Mouse (Mus musculus) forebrain, embryonic 10.5 days (tissue): Measurements from ENCODE around the gene Gabrb2. TPM values are rescaled to one million over a fixed set of nuclear protein-coding genes. Genes with fewer than 3 reads are reported as not detected.

Experiments used
- DNase-seq: peaks from one replicate; pipeline ENCODE4 v3.0.0-alpha.2; 2017; ENCODE audit warnings: low spot score; ENCODE audit errors: extremely low spot score
- H3K27ac ChIP-seq: fragments of 300-500 bp; sonication (generic); 2 replicates; pipeline ENCODE4 v1.5.1; 2016; ENCODE audit warnings: mild to moderate bottlenecking
- H3K27me3 ChIP-seq: fragments of 300-500 bp; sonication (generic); 2 replicates; pipeline ENCODE4 v1.6.1; 2016; ENCODE audit warnings: mild to moderate bottlenecking; ENCODE audit not compliant: poor library complexity, severe bottlenecking
- H3K36me3 ChIP-seq: fragments of 300-500 bp; sonication (generic); replicated peaks from 2 replicates; pipeline ENCODE4 v1.6.1; 2016; ENCODE audit warnings: mild to moderate bottlenecking, moderate library complexity
- H3K4me1 ChIP-seq: fragments of 300-500 bp; sonication (generic); 2 replicates; pipeline ENCODE4 v1.6.1; 2016
- H3K4me3 ChIP-seq: fragments of 300-500 bp; sonication (generic); 2 replicates; pipeline ENCODE4 v1.5.1; 2016; ENCODE audit warnings: mild to moderate bottlenecking, moderate library complexity
- H3K9me3 ChIP-seq: fragments of 300-500 bp; sonication (generic); 2 replicates; pipeline ENCODE4 v1.6.1; 2016; ENCODE audit warnings: mild to moderate bottlenecking, moderate library complexity
- WGBS: fragments of 180-500 bp; shearing (Covaris S2); methylation state at CpG from one replicate; pipeline ENCODE4 v1.1.7; 2016; 5-methylcytosine and 5-hydroxymethylcytosine counted together
- polyA plus RNA-seq: library from polyadenylated mRNA; unstranded; fragments of >200 nt; fragmentation: Nextera tagmentation; extraction: Ambion mirVana; gene quantifications from 2 replicates; pipeline ENCODE4 v1.2.1, GENCODE M21; 2016

Gene Gabrb2
- polyA plus RNA-seq, 1 experiment from 2014 or later, result 3.2 TPM

GRCm38 (mm10) chr11:42571467-42571866 lies 151.9 kb downstream of the Gabrb2 start:
- no peaks in the 10 kb centered on the region for H3K27me3 ChIP-seq
- H3K9me3 ChIP-seq, result no peaks in the 10 kb centered on the region
- DNase-seq, result no peak
- H3K4me1 ChIP-seq, result no peaks in the 10 kb centered on the region
- 94% methylated on average over 4 of the region's 4 CpGs for WGBS
- H3K27ac ChIP-seq, result no peak overlapping the region
- H3K36me3 ChIP-seq, result no peaks in the 10 kb centered on the region
- H3K4me3 ChIP-seq, result no peak overlapping the region

- Histone ChIP-seq H3K9me3 (no peaks in the 10 kb centered on the region), H3K36me3 (no peaks in the 10 kb centered on the region), H3K27me3 (no peaks in the 10 kb centered on the region), H3K4me3 (no peak overlapping the region), H3K4me1 (no peaks in the 10 kb centered on the region), H3K27ac (no peak overlapping the region)
- WGBS, result 92% methylated on average over 3 of the region's 3 CpGs
- DNase-seq, result no peak
Measured at GRCm38 (mm10) chr11:42575146-42575873, 155.8 kb downstream of the Gabrb2 start.

GRCm38 (mm10) chr11:42579804-42580203 lies 160.2 kb downstream of the Gabrb2 start:
- Histone ChIP-seq H3K27me3 (no peaks in the 10 kb centered on the region), H3K36me3 (no peaks in the 10 kb centered on the region), H3K9me3 (no peaks in the 10 kb centered on the region), H3K4me3 (no peak overlapping the region), H3K27ac (no peak overlapping the region), H3K4me1 (no peaks in the 10 kb centered on the region)
- WGBS, result 65% methylated on average over 6 of the region's 6 CpGs
- DNase-seq, result no peak

- H3K4me1 ChIP-seq, result no peaks in the 10 kb centered on the region
- no peaks in the 10 kb centered on the region for H3K36me3 ChIP-seq
- H3K4me3 ChIP-seq, result no peak overlapping the region
- WGBS, result 79% methylated on average over 4 of the region's 4 CpGs
- no peaks in the 10 kb centered on the region for H3K9me3 ChIP-seq
- H3K27me3 ChIP-seq, result no peaks in the 10 kb centered on the region
- DNase-seq, result no peak
- no peak overlapping the region for H3K27ac ChIP-seq
Measured at GRCm38 (mm10) chr11:42581123-42581522, 161.6 kb downstream of the Gabrb2 start.

GRCm38 (mm10) chr11:42581753-42582152 lies 162.2 kb downstream of the Gabrb2 start:
- Histone ChIP-seq H3K36me3 (no peaks in the 10 kb centered on the region), H3K27ac (no peak overlapping the region), H3K9me3 (no peaks in the 10 kb centered on the region), H3K4me1 (no peaks in the 10 kb centered on the region), H3K27me3 (no peaks in the 10 kb centered on the region), H3K4me3 (no peak overlapping the region)
- DNase-seq, result no peak

- Histone ChIP-seq H3K27me3 (no peaks in the 10 kb centered on the region), H3K36me3 (no peaks in the 10 kb centered on the region), H3K9me3 (no peaks in the 10 kb centered on the region), H3K4me1 (no peaks in the 10 kb centered on the region), H3K27ac (no peak overlapping the region), H3K4me3 (no peak overlapping the region)
- 89% methylated on average over 3 of the region's 3 CpGs for WGBS
- DNase-seq, result no peak
Measured at GRCm38 (mm10) chr11:42592418-42592817, 172.9 kb downstream of the Gabrb2 start.

- no peak overlapping the region for H3K4me3 ChIP-seq
- 90% methylated on average over 1 of the region's 1 CpGs for WGBS
- H3K36me3 ChIP-seq, result no peaks in the 10 kb centered on the region
- no peaks in the 10 kb centered on the region for H3K4me1 ChIP-seq
- DNase-seq, result no peak
- H3K27me3 ChIP-seq, result no peaks in the 10 kb centered on the region
- no peaks in the 10 kb centered on the region for H3K9me3 ChIP-seq
- no peak overlapping the region for H3K27ac ChIP-seq
Measured at GRCm38 (mm10) chr11:42606225-42606624, 186.7 kb downstream of the Gabrb2 start.

GRCm38 (mm10) chr11:42609128-42609763 lies 189.7 kb downstream of the Gabrb2 start:
- H3K4me3 ChIP-seq, result no peak overlapping the region
- 89% methylated on average over 3 of the region's 3 CpGs for WGBS
- no peaks in the 10 kb centered on the region for H3K36me3 ChIP-seq
- H3K27ac ChIP-seq, result no peak overlapping the region
- DNase-seq, result no peak
- H3K4me1 ChIP-seq, result no peaks in the 10 kb centered on the region
- H3K27me3 ChIP-seq, result no peaks in the 10 kb centered on the region
- no peaks in the 10 kb centered on the region for H3K9me3 ChIP-seq

GRCm38 (mm10) chr11:42618195-42618594 lies 198.6 kb downstream of the Gabrb2 start:
- 87% methylated on average over 2 of the region's 2 CpGs for WGBS
- Histone ChIP-seq H3K27ac (no peak overlapping the region), H3K4me1 (no peaks in the 10 kb centered on the region), H3K9me3 (no peaks in the 10 kb centered on the region), H3K36me3 (no peaks in the 10 kb centered on the region), H3K4me3 (no peak overlapping the region), H3K27me3 (no peaks in the 10 kb centered on the region)
- no peak for DNase-seq

- H3K4me3 ChIP-seq, result no peak overlapping the region
- WGBS, result 87% methylated on average over 4 of the region's 4 CpGs
- H3K27ac ChIP-seq, result no peak overlapping the region
- no peaks in the 10 kb centered on the region for H3K27me3 ChIP-seq
- no peaks in the 10 kb centered on the region for H3K4me1 ChIP-seq
- no peaks in the 10 kb centered on the region for H3K9me3 ChIP-seq
- no peak for DNase-seq
- H3K36me3 ChIP-seq, result no peaks in the 10 kb centered on the region
Measured at GRCm38 (mm10) chr11:42621109-42621508, 201.6 kb downstream of the Gabrb2 start.

GRCm38 (mm10) chr11:42650111-42650510 lies 230.6 kb downstream of the Gabrb2 start:
- no peaks in the 10 kb centered on the region for H3K4me1 ChIP-seq
- no peaks in the 10 kb centered on the region for H3K9me3 ChIP-seq
- no peak overlapping the region for H3K4me3 ChIP-seq
- H3K36me3 ChIP-seq, result no peaks in the 10 kb centered on the region
- 79% methylated on average over 5 of the region's 5 CpGs for WGBS
- no peak for DNase-seq
- H3K27me3 ChIP-seq, result no peaks in the 10 kb centered on the region
- H3K27ac ChIP-seq, result no peak overlapping the region

GRCm38 (mm10) chr11:42651572-42651971 lies 232.0 kb downstream of the Gabrb2 start:
- no peak for DNase-seq
- Histone ChIP-seq H3K27me3 (no peaks in the 10 kb centered on the region), H3K4me1 (no peaks in the 10 kb centered on the region)

GRCm38 (mm10) chr11:42654189-42654588 lies 234.6 kb downstream of the Gabrb2 start:
- WGBS, result 80% methylated on average over 3 of the region's 3 CpGs
- H3K36me3 ChIP-seq, result no peaks in the 10 kb centered on the region
- DNase-seq, result no peak
- no peaks in the 10 kb centered on the region for H3K9me3 ChIP-seq
- H3K27me3 ChIP-seq, result no peaks in the 10 kb centered on the region
- H3K27ac ChIP-seq, result no peak overlapping the region
- no peak overlapping the region for H3K4me3 ChIP-seq
- no peaks in the 10 kb centered on the region for H3K4me1 ChIP-seq

More at GRCm38 (mm10) chr11:42651572-42651971, 232.0 kb downstream of the Gabrb2 start:
- no peaks in the 10 kb centered on the region for H3K36me3 ChIP-seq
- no peak overlapping the region for H3K27ac ChIP-seq
- H3K4me3 ChIP-seq, result no peak overlapping the region
- no peaks in the 10 kb centered on the region for H3K9me3 ChIP-seq
